Mouse (Mus musculus): ENCODE measurements around the gene Whamm.

- TF ChIP-seq CTCF (IDR thresholded peaks at IDR 0.05; ENCODE audit: low read depth) (no peak), EP300 (IDR thresholded peaks at IDR 0.05; ENCODE audit: low read depth) (no peak)
Observed at GRCm38 (mm10) chr7:81585326-81585725, 14.3 kb downstream of the Whamm start.

Measured in heart, postnatal 0 days (tissue).